Mouse (Mus musculus) kidney, adult 9 months (tissue): ENCODE data around the gene Rpp25l.
"Not testable (repeated sequence)": the region's sequence is repeated elsewhere in the genome, so short reads cannot be mapped to it uniquely, and the experiment has no call there.

ENCODE experiments used
- DNase-seq: peaks from one replicate; pipeline ENCODE4 v3.0.0; 2022

Gene Rpp25l

DNA sequence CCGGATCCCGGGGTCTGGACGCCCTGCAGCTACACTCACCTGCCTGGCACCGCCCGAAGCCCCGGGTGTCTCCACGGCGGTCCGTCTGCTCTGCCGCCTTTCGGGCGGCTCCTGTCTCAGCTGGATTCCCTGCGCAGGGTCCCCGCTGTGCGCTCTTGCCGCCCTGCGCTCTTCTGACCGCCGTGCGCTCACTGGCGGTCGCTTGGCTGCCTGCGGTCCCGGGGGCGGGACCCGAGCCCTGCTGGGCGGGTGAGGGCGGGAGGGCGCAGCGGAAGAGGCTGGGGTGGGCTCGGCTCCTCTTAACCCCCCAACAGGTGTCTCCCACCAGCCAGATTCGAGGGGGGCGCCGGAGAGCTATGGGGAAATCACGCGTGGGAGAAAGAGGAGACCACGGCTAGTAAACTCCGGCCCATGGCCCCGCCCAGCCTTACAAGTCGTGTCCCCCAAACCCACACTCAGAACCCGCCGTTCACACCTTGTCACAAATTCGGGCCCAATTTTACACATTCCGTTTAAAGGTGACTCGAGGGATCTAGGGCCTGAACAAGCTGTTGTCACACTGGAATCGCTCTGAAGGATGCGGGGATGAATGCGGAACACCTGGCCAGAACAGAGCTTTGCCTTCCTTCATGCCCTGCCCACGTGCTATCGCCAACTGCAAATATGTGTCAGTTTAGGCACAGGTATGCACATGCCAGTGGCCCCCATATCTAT lies 17.9 kb upstream of the Rpp25l start, which contains the start of gene Arid3c:
TSS of gene Arid3c (minus strand) at position 91 of the 714 bp plus-strand sequence.
- DNase-seq = no peak

GRCm38 (mm10) chr4:41726826-41727621 lies 13.7 kb upstream of the Rpp25l start:
- no peak for DNase-seq

DNA sequence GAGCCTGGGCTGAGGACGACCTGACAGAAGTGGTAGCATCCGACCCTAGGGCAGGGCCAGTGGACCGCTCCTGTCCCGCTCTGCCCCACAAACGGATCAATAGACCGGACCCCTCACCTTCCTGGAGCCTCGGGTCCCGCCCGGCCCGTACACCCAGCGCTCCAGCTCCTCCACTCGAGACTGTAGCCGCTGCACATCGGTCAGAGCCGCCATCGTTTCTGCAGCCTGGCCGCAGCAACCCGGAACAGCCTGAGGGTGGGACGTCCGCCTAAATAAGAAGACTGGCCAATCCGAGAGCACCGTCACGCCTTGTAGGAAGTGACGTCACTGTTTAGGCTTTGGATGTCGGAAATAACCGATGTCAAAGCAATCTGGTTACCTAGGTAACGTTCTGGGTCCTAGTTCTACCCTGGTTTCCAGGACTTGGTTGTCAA lies 9.6 kb upstream of the Rpp25l start, which contains the start of gene Dctn3:
TSS of gene Dctn3 (minus strand) at position 253 of the 434 bp plus-strand sequence.
- DNase-seq = peak; percentile 97

- DNase-seq = no peak
These were observed 3.5 kb upstream of the Rpp25l start for GRCm38 (mm10) chr4:41716834-41717233.

DNA sequence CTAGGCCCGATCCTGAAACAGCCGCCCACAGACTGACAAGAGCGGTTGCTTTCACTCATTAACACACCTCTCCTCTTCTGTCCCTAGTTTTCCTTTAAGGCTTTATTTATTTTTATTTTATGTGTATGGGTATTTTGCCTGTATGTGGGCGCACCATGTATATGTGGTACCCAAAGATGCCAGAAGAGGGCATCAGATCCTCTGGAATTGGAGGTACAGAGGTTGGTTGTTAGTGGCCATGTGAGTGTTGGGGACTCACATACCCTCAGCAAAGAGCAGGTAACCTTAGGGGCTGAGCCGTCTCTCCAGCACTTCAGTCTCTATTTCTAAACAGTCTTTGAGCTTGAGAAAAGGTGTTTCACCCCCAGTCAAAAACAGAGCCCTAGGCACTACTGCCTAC lies 2.3 kb upstream of the Rpp25l start:
- DNase-seq = peak; percentile 69

GRCm38 (mm10) chr4:41715082-41715481 lies 1.7 kb upstream of the Rpp25l start:
- DNase-seq = no peak

- DNase-seq = peak; percentile 81
These were observed 942 bp upstream of the Rpp25l start for GRCm38 (mm10) chr4:41714276-41714675.

DNA sequence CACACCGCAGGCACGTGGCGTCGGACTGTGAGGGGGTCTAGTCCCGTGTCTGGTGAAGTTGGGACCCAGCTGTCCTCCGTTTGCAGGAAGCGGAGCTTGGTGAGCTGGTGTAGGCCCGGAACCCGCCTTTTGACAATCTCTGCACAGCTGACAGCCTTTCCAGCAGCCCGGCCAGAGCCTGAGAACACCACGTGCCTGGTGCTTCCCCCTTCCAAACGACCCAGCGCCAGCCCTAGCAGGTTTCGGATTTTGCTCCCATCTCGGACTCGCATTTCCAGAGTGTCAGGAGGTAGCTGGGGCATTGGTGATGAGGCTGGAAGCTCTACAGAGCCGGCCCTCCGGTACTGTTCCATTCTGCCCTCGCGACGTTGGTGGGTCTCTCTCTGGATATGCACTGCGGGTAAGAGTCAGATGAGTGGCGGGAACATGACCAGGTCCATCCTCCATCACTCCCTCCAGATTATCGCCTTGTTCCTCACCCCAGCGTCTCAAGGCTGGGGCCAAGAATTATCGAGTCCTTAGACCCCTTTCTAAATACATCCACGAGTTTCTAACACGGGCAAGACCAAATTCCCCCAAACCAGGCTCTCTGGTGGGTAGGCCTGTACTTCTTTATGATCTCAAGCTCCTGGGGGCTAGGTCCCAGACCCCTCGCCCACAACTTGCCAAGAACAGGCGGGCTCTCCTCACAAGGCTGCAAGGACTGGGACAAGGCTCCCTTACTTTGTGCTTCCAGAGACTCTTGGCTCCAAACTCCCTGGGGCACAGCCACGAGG lies 725 bp downstream of the Rpp25l start:
- DNase-seq = peak; percentile 33

GRCm38 (mm10) chr4:41711705-41712375 lies 1.5 kb downstream of the Rpp25l start:
- DNase-seq = no peak

- DNase-seq = no peak
These were observed 3.1 kb downstream of the Rpp25l start for GRCm38 (mm10) chr4:41710229-41710628.

- peak; percentile 86 for DNase-seq
These were observed 5.1 kb downstream of the Rpp25l start for GRCm38 (mm10) chr4:41708192-41708745.

DNA sequence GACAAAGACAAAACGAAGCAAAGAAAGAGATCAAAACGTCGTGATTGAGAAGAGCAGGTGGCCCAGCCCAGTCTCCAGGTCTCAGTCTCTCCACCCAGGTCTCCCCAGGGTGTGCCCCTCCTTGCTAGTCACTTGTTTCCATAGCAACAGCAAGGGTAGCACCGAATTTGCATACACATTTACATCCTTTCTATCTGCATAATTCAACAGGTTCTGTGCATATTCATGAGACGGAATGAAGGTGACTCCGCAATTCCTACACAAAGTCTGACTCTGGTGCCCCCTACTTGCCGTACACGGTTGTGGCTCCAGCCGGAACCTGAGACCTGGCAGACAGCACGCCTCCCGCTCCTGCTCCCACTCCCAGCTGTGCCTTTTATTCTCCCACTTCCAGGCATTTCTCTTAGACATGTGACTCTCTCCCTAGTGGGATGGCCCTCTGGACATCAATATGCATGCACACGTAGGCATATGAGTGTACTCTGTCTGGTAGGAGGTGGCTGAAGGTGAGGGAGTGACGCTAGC lies 6.3 kb downstream of the Rpp25l start:
- DNase-seq = peak; percentile 84

DNA sequence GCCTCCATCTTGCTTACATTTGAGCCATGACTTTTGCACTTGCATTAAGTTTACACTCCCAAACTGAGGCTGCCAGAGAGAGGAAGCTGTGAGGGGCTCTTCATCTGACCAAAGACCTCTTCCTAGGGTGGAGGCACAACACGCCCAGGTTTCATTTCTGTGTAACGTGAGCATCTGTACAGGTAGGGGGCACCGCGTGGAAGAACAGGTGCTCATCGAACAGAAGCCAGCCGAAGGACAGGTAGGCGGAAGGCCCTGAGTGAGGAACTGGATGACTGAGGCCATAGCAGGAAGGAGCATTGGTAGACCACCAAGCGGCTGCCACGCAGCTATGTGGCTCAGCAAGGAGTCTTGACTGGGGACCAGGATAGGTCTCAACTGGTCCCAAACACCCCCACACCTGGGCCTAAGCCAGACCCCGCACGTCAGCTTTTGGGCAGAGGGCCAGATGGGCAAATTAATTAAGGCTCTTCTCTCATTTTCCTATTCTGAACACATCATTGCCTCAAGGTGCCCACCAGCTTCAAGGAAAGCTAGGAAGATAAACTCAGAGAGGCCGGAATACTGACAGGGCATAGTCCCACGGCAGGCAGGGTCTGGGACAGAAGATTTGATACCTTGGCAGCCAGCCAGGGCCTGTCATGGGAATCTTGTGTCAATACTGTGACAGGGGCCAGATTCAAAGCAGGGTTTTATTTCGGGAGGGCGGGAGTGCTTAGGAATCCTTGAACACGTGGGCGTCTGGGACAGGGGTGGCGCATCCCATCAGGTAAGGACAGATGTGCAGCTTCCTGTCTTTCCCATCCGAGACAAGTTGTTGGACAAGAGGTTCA lies 7.2 kb downstream of the Rpp25l start:
- no peak for DNase-seq

DNA sequence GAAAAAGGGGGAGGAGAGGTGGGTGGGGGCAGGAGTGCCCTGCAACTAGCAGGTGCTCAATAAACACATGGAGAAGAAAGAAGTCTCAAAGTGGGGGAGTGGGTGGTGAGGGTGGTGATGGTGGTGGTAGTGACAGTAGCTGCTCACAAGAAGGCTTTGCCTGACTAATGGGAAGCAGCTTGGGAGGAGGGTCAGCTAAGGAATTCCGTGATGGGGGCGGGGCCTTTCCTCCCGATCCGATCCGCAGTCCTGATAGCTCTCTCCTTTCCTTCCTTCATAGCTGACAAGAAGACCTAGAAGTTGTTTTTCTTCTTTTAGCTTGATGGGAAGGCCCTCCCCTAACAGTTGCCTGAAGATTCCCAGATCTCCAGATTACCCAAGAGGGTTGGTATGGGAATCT lies 8.7 kb downstream of the Rpp25l start:
- DNase-seq = no peak

DNA sequence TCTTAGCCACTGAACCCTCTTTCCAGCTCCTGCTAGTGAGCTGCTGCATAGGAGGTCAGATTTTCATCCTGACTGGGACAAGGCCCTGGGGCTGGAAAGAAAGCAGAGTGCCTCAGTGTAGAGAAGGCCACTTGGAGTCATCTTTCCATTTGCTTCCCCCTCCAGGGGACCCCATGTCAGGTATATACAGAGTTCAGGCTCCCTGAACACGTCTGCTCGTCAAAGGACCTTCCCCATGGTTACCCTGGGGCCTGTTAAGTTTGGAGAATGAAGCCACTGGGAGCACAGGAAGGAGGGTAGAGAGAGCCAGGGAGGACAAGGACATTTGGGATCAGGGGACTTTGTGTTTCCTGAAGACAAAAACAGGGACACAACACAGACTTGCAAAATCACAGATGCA lies 11.1 kb downstream of the Rpp25l start:
- not testable (repeated sequence) for DNase-seq

DNA sequence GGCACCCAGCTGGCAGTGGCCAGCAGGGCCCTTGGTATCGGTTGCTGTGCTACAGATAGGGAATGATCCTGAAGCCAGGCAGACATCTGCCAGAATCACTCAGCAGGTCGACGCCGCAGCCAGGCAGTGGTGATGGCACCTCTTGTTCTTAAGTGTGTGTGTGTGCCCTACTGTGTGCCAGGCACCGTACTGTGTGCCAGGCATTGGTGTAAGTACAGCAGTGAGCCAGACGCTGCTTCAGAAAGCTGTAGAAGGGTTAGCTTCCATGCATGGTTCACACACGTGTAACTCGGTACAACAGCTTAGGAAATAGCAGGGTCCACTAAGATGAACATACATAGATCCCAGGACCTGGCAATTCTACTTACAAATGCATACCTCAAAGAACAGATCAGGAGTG lies 13.1 kb downstream of the Rpp25l start:
- not testable (repeated sequence) for DNase-seq

DNA sequence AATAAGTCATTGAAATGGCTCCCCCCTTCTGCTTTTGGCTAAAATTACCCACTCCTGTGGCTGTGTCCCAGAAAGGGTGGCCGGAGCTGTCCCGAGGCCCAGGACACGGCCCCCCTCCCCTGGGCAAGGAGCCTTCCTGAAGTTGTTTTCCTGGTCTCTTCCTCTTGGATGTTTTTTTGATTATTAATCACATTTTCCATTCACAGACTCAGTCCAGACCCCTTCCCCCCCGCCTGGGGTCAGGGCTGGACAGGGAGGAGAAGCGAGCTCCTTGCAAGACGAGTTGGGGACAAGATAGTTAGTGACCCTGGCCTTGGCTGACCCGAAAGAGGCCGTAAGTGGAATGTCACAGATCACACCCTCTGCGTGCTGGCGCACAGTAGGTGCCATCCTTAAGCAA lies 13.6 kb downstream of the Rpp25l start, which contains the start of gene Il11ra1:
TSS of gene Il11ra1 (plus strand) at position 207 of the 400 bp plus-strand sequence.
- DNase-seq = not testable (repeated sequence)

DNA sequence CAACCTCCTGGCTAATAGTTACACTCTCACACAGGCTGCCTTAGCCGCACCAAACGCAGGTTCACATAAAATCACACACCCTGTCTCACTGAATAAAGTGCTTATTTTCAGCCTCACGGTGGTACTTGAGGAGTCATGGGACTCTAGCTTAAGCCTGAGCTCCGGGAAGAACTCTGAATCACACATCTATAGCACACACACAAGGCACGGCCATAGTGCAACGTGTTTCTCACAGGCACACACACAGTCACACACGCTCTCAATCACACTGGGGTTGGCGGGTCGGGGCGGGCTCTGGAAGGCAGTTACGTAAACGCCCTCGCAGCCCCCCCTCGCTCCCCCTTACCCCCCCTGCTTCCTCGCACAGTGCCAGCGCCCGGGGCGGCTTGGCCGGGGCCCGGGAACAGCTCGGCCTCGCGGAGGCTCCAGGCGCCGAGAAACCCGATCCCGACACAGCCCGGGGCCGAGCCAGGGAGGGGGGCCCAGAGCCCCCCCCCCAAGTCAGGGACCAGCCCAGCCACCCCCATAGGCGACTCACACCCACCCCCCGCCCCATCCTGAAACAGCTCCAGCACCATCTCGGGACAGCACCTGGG lies 14.8 kb downstream of the Rpp25l start:
- peak; percentile 33 for DNase-seq

GRCm38 (mm10) chr4:41696930-41697841 lies 16.1 kb downstream of the Rpp25l start, which contains the start of gene Cntfr:
Gene Cntfr (minus strand): TSS chr4:41697089.
- peak; percentile 82 for DNase-seq
